Mouse (Mus musculus) ES-Bruce4 (cell line): ENCODE results near the gene Fbxo28.

ENCODE experiments used
- CTCF ChIP-seq: IDR thresholded peaks from one replicate; pipeline ENCODE4 v1.8.1; 2011; ENCODE audit warnings: low read depth, low read length
- POLR2A ChIP-seq: IDR thresholded peaks from one replicate; pipeline ENCODE4 v1.8.1; 2011; ENCODE audit warnings: low read length; ENCODE audit not compliant: insufficient read depth

GRCm38 (mm10) chr1:182324552-182324951 is 16.9 kb downstream of the Fbxo28 start:
- no peak for TF ChIP-seq POLR2A
- TF ChIP-seq CTCF = no peak
